Mouse (Mus musculus) cerebellum, postnatal 14 days (tissue): ENCODE measurements around the gene Zcchc9.

Experiments used
- DNase-seq, 2 experiments: peaks; one replicate each; pipeline ENCODE4 v3.0.0; 2021; ENCODE audit warnings: mixed read lengths in 2 of 2

Gene Zcchc9

GRCm38 (mm10) chr13:91760302-91761050 lies 47.0 kb downstream of the Zcchc9 start:
- DNase-seq: peak in 1 of 2 experiments; percentile 18

- DNase-seq: no peak
Measured at GRCm38 (mm10) chr13:91759791-91760190, 47.7 kb downstream of the Zcchc9 start.

GRCm38 (mm10) chr13:91758316-91759048 lies 49.0 kb downstream of the Zcchc9 start:
- no peak for DNase-seq

- DNase-seq: no peak
Measured at GRCm38 (mm10) chr13:91756230-91756629, 51.3 kb downstream of the Zcchc9 start.

- no peak for DNase-seq
Measured at GRCm38 (mm10) chr13:91754762-91755161, 52.7 kb downstream of the Zcchc9 start.

GRCm38 (mm10) chr13:91753724-91754123 lies 53.8 kb downstream of the Zcchc9 start:
- peak in 1 of 2 experiments; percentile 5 for DNase-seq

- no peak for DNase-seq
Measured at GRCm38 (mm10) chr13:91749981-91750380, 57.5 kb downstream of the Zcchc9 start.

- no peak for DNase-seq
Measured at GRCm38 (mm10) chr13:91748401-91748800, 59.1 kb downstream of the Zcchc9 start.
